Mouse (Mus musculus) urinary bladder, postnatal 25 days (tissue): ENCODE data around the gene Prl6a1.

Experiments used
- DNase-seq: peaks from one replicate; pipeline ENCODE4 v3.0.0; 2022; ENCODE audit warnings: low spot score

The Prl6a1 gene

DNA sequence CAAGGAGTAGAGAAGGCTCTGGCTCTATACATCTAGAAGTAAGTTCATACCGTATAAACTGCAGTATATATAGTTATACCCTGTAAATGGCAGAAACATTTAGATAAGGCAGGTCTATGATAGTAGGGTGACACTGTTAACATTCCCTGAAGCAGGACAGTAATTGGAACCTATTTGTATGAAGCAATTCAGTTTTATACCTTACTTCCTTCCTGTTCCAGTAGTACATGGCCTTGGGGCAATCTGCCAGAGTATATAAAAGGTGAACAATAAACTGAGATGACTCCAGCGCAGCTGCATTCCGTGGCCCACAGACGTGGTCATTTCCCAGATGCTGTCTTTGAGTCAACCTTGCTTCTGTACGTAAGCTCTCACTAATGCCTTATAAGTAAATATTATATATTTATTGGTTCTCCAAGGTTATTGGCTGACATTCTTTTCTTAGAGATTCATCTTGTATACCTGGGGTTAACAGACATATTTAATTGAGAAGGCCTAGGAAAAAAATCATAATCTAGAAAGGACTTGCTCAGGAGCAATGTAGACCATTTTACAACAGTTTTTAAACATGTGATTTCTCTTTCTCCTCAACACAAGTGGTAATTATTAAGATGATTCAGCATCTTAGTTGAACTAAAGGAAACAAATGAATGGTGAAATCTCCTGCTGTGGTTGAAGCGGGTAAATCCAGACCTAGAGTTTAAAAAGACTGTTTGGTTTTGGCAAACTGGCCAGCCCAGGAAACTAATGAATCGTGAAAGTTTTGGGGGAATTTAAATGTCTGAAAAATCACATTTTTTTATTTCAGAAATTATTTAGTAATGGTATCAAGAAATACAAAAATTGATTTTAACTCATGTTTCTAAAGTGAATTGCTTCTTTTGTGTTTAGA lies at the start of gene Prl6a1:
TSS of gene Prl6a1 (plus strand) at position 294 of the 892 bp plus-strand sequence.
- DNase-seq = no peak

GRCm38 (mm10) chr13:27334989-27335388 lies 22.6 kb downstream of the Prl6a1 start:
- DNase-seq = no peak

DNA sequence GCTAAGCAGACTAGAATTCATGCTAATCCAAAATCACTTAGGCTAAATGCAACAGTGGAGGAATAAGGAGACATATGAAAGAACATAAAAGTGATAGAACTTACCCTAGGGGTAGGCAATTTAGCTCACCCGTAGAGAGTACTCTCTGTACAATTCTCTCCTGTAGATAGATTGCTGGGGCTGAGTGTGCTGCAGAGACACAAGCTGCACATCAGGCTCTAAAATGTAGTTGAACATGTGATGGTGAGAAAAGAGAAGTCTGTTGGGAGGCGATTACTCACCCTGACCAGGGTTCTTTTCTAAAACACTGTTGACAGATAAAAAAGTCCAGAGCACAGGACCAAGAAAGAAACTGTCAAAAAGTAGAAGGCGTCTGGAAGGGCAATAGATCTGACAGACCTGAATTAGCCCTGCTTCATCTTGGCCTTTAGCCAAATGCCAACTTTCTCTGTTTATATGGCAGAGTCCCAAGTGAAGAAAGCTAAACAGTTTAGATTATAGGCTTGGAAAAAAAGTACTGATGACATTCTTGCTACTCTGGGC lies 30.4 kb downstream of the Prl6a1 start:
- DNase-seq = no peak

DNA sequence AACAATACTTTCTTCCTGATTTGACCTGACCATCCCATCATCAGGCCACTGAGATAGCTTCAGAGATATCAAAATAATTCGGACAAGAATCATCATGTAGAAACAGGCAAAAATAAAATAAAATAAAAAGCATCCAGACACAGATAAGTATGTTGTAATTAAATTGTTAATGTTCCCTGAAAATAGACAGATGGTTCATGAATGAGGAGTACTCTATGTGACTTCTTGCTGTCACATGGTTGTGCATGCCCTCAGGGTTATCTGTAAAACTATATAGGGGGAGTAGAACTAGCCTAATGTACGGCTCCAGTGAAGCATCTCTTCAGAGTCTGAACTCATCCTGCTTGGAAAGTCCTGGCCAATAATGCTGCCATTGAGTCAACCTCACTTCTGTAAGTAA lies 32.9 kb downstream of the Prl6a1 start, which contains the start of gene Prl8a2:
TSS of gene Prl8a2 (plus strand) at position 301 of the 400 bp plus-strand sequence.
- DNase-seq = no peak
